Mouse (Mus musculus) spleen, postnatal 14 days (tissue): ENCODE results near the gene Krt80.

Experiments used
- DNase-seq, 2 experiments: peaks; one replicate each; pipeline ENCODE4 v3.0.0; 2021 to 2022; ENCODE audit warnings: low spot score in 2 of 2

Krt80 gene

GRCm38 (mm10) chr15:101370101-101370911, at the start of gene Krt80:
TSS of gene Krt80 (minus strand) at chr15:101370162.
- DNase-seq: no peak

DNA sequence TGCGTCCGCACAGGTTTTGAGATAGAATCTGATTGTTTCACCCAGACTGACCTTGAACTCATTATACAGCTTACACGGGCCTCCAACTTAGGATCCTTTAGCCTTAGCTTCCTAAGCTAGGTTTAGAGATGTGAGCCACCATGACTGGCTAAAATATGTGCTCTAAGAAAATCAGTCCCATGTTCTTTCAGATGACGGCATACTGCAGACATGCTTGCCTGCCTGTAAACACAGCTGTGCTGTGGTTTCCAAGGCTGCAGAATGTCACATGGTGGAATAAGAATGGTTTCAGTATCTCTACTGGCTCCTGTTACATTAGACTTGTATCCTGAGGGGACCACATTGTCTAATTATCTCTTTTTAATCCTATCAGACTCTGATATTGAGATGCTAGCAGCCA, 49.0 kb upstream of the Krt80 start:
- DNase-seq: no peak

- no peak for DNase-seq
These were observed 45.0 kb upstream of the Krt80 start for GRCm38 (mm10) chr15:101414807-101415565.

- DNase-seq: no peak
These were observed 44.1 kb upstream of the Krt80 start for GRCm38 (mm10) chr15:101413916-101414635.

GRCm38 (mm10) chr15:101412188-101412587, 42.2 kb upstream of the Krt80 start:
- DNase-seq: no peak

DNA sequence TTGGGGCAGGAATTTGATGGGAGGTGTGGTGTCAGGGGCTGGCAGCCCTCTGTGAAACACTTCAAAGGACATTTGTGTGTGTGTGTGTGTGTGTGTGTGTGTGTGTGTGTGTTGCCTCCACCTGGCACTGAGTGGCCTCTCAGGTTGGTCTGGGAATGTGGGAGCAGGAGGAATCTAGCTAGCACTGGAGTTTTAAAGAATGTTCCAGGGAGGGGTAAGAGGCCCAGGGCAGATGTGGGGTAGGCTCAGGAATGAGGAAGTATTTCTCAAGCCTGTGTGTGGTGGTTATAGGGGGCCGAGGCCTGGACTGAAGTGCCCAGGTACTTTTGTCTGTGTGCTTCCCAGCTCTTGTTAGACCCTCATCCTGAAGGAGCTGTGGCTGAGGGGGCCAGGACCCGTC, 40.8 kb upstream of the Krt80 start, which contains the start of gene Krt7:
Gene Krt7, plus strand, starts transcription at position 269 of the 400 bp plus-strand sequence.
- DNase-seq: no peak

- no peak for DNase-seq
These were observed 28.3 kb upstream of the Krt80 start for GRCm38 (mm10) chr15:101398269-101398668.

GRCm38 (mm10) chr15:101397683-101398082, 27.7 kb upstream of the Krt80 start:
- no peak for DNase-seq

- no peak for DNase-seq
These were observed 27.0 kb upstream of the Krt80 start for GRCm38 (mm10) chr15:101396921-101397320.

DNA sequence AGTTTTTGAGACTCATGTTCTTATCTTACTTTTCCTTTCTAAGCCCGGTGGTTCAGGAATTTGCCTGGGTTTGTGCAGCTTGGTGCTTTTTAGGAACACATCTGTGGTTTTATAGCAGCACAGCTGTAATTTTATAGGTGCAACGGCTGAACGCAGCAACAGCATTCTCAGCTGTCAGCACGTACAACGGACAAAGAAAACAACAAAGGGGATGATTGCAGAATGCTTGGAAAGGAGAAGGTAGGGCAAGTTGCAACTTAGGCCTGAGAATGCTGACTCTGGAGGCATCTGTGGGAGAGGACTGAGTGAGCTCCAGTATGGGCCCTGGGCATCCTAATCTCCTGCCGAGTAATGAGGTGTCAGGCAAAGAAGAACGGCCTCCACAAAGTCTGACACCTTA, 26.5 kb upstream of the Krt80 start:
- no peak for DNase-seq

DNA sequence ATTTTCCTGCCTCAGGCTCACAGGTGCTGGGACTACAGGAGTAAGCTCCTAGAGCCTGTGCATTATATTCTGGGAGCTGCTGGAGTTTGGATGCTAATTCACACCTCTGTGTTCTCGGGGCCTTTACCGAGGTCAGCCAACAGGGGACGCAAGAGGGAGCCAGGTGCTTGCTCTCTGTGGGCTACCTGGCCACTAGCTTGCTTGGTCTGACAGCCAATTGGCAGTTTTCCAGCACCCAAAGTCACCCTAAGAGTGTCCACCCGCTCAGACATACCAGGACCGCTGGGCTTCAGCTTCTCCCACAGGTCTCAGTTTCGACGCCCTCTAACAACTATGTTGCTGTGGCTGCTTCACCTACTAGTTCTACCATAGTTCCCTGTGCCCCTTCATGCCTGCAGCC, 24.9 kb upstream of the Krt80 start:
- DNase-seq: no peak

- no peak for DNase-seq
These were observed 22.3 kb upstream of the Krt80 start for GRCm38 (mm10) chr15:101392251-101392650.

- no peak for DNase-seq
These were observed 20.2 kb upstream of the Krt80 start for GRCm38 (mm10) chr15:101390203-101390602.

DNA sequence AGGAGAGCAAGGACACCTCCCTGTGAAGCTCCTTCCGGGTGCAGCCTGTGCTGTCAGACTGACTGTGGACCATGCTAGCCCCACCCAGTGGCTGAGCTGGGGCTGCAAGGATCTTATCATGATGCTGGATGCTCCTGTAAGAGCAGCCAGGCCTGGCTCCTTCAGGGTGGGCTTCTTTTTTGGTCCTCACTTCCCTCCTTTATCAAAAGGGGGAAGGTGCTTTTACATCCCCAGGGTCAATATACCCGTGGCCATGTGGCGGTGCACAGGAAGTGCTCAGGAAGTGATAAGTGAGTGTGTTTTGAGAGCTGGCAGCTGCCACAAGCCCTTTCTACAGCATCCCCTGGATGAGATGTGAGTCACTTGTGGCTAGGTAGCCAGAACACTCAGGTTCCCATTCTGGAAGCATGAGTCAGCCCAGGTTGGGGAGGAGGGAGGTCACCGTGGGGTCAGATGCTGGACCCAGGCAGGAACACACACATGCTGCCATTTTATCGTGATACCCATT, 18.1 kb upstream of the Krt80 start:
- DNase-seq: no peak

DNA sequence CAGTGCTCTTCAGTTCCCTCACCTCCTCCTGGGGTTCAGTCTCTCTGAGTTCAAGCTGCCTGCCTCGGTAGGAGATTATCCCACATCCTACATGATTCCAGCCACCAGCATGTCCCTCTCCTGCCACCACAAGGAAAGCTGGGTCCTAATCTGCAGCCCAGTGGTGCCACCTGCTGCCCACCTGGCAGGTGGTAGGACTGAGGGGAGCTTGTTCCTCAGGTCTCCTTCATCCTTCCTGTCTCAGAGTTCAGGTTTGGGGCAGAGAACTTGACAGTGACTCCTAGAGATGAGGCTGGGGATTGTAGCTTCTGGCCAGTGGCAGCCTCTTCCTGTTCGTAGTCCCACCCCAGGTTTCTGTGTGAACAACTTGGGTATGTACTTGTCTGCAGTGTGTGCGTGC, 17.2 kb upstream of the Krt80 start:
- DNase-seq: no peak

DNA sequence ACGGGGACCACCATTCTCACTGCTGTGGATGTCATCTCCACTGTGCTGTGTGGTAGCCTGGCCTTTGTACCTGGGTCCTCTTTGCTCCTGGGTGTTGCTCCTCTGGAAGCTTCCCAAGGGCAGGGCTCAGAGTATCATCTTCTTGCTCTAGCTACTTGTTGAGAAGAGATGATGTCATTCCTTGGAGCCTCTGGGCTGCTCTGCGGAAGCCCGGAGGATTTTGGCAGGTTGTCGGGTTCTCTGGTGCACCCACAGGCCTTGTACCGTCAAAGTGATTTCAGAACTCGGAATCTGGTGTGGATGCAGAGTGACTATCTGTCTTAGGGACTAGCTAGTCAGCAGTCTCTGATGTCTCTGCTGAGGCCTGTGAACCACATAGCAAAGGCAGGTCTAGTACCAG, 15.1 kb upstream of the Krt80 start:
- DNase-seq: no peak

DNA sequence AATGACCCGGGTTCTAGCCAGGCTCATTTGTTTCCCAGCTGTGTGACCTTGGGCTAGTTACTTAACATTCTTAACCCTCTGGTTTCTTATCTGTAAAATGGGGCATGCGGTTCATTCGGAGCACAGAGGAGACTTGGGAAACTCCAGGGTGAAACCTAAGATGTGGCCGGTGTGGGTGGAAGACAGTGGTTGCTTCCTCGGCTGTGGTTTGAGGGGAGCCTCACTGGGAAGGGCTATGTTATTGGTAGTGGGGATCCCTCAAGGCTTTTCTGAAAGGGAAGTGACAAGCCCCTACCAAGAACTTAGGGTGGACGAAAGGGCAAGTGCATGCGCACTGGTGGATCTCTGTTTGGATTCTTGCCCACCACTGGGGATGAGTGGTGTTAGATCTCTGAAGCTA, 14.6 kb upstream of the Krt80 start:
- no peak for DNase-seq

- DNase-seq: no peak
These were observed 12.8 kb upstream of the Krt80 start for GRCm38 (mm10) chr15:101382811-101383210.

GRCm38 (mm10) chr15:101381758-101382157, 11.8 kb upstream of the Krt80 start:
- no peak for DNase-seq

DNA sequence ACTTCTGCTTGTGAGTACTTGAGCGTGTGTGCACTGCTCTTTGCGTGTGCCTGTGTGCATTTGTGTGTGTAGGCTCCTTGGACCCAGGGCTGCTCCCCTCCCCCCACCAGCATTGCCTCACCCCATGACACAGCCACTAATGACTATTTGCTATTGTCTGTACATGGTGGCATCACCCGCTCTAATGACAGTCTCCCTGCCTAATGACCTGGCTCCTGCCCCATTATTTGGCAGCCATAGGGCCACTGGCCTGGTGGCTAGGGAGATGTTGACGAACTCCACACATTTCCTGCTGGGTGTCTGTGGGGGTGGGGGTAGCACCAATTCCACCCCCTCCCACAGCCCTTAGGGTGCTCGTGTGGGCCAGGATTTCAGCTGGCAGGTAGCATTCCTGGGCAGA, 8.7 kb upstream of the Krt80 start:
- no peak for DNase-seq

DNA sequence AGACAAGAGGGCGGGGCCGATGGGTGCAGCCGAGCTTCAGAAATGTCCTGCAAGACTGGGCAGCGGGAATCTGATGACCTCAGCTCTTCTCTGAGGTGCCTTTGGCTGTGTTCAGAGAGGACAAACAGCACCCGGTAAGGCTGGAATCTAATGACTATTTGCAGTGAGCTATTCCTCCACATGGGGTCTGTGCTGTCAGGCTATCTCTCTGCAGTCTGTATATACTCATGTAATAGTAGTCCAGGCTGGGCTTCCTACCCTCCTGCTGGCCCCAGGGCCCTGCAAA, 6.8 kb upstream of the Krt80 start:
- no peak for DNase-seq

DNA sequence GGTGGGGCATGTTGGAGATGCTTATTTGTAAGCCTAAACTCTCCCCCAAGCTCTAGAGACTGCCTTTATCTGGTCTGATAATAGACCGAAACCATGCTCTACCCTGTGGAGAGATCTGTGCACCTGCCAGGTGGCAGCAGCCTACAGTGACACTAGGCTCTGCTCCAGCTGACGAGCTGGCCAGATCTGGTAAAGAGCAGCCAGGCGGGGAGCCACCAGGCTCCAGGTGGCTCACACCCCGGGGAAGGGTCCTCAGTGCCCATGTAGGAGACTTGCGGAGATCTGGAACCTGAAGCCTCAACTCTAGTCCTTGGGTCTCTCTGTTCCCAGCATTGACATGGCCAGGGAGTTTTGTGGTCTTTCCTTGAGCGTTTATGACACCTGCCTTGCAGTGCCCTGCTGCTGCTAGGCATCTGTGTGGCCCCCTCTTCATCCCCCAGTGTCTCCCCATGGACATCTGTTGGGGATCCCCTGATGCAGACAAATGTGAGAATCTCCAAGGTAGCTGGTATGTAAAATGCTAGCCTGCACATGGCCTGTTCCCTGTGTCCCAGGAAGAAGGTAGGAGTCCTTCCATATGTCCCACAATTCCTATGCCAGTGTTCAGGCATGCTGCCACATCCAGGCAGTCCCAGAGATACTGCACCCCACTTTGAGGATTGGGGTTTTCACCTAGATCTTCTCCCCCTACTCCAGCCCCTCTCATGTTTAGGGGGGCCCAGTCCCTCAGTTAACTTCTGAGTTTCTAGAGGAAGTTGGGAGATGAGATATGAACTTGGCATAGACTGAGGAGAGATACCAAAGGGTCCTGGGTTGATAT, 6.2 kb upstream of the Krt80 start:
- DNase-seq: no peak
